Mouse (Mus musculus): ENCODE measurements around the gene Tmcc3. TPM values are rescaled to one million over a fixed set of nuclear protein-coding genes. Genes with fewer than 3 reads are reported as not detected.

Gene Tmcc3
- total and polyA plus RNA-seq, 3 experiments, result 11.3 to 30.1 (median 23.1) TPM

- H3K9me3 ChIP-seq (replicated peaks; ENCODE audit: low read length), result no peaks in the 10 kb centered on the region
- H3K4me2 ChIP-seq (ENCODE audit: insufficient read depth, low read depth, poor library complexity, severe bottlenecking), result no peak overlapping the region
- in situ Hi-C loops (cut with MboI; ENCODE audit: low pct_ligation_motif_present, low pct_unique_long_range_greater_than_20kb, low sequenced_read_pairs), result no loop called here
- no peaks in the 10 kb centered on the region for H3K79me2 ChIP-seq (replicated peaks; ENCODE audit: control insufficient read depth, extremely low read depth, insufficient read depth, poor library complexity, severe bottlenecking)
- peaks cover 0 to 4% of the 10 kb centered on the region in 2 experiments for H3K36me3 ChIP-seq (replicated peaks in 1 of 2; ENCODE audit: control insufficient read depth in 1 of 2, insufficient read depth in 1 of 2, low read length in 1 of 2)
- no peak overlapping the region for H3K4me3 ChIP-seq (replicated peaks in 1 of 3; ENCODE audit: low read depth in 2 of 3, low read length in 2 of 3, poor library complexity in 1 of 3)
- TF ChIP-seq ZC3H11A (IDR thresholded peaks at IDR 0.05; ENCODE audit: low read depth, low read length) (no peak), NELFE (IDR thresholded peaks at IDR 0.05; ENCODE audit: low read depth, low read length) (no peak), ZKSCAN1 (IDR thresholded peaks at IDR 0.05; ENCODE audit: borderline replicate concordance, low read depth, low read length) (no peak), ELF1 (IDR thresholded peaks at IDR 0.05; ENCODE audit: low read depth, low read length) (no peak), MXI1 (IDR thresholded peaks at IDR 0.05; ENCODE audit: low read depth, low read length) (no peak), UBTF (IDR thresholded peaks at IDR 0.05; ENCODE audit: low read depth, low read length) (no peak), RCOR1 (conservative IDR thresholded peaks at IDR 0.05; ENCODE audit: low read depth, low read length) (no peak), JUND (conservative IDR thresholded peaks at IDR 0.05; ENCODE audit: low read depth, low read length) (no peak), PAX5 (IDR thresholded peaks at IDR 0.05; ENCODE audit: low read length) (no peak), KAT2A (IDR thresholded peaks at IDR 0.05; ENCODE audit: insufficient replicate concordance, low read length) (no peak), USF2 (conservative IDR thresholded peaks at IDR 0.05; ENCODE audit: low read depth, low read length) (no peak), POLR2AphosphoS2 (IDR thresholded peaks at IDR 0.05; ENCODE audit: low read depth, low read length) (no peak)
- DNase-seq (ENCODE audit: extremely low read depth), result no peak
- H3K4me1 ChIP-seq (ENCODE audit: control insufficient read depth in 1 of 2, insufficient read depth in 2 of 2), result peaks cover 4 to 15% of the 10 kb centered on the region in 2 experiments
- no peaks in the 10 kb centered on the region for H3K27me3 ChIP-seq (replicated peaks)
- dilution Hi-C loops (cut with MboI; ENCODE audit: extremely low pct_ligation_motif_present, extremely low pct_unique_long_range_greater_than_20kb, low sequenced_read_pairs), result no loop called here
- H3K9ac ChIP-seq (ENCODE audit: insufficient read depth, low read depth), result no peak overlapping the region
- no peak overlapping the region for H3K27ac ChIP-seq (ENCODE audit: insufficient read depth, low read depth)
Observed at GRCm38 (mm10) chr10:94341501-94341900, 29.8 kb downstream of the Tmcc3 start.

GRCm38 (mm10) chr10:94342256-94342655, 30.5 kb downstream of the Tmcc3 start:
- H3K4me3 ChIP-seq (replicated peaks in 1 of 3; ENCODE audit: low read depth in 2 of 3, low read length in 2 of 3, poor library complexity in 1 of 3), result no peak overlapping the region
- H3K79me2 ChIP-seq (replicated peaks; ENCODE audit: control insufficient read depth, extremely low read depth, insufficient read depth, poor library complexity, severe bottlenecking), result no peaks in the 10 kb centered on the region
- in situ Hi-C loops (cut with MboI; ENCODE audit: low pct_ligation_motif_present, low pct_unique_long_range_greater_than_20kb, low sequenced_read_pairs), result no loop called here
- H3K9ac ChIP-seq (ENCODE audit: insufficient read depth, low read depth), result no peak overlapping the region
- H3K36me3 ChIP-seq (replicated peaks in 1 of 2; ENCODE audit: control insufficient read depth in 1 of 2, insufficient read depth in 1 of 2, low read length in 1 of 2), result peaks cover 0 to 4% of the 10 kb centered on the region in 2 experiments
- no peak for DNase-seq (ENCODE audit: extremely low read depth)
- no peaks in the 10 kb centered on the region for H3K27me3 ChIP-seq (replicated peaks)
- TF ChIP-seq E2F4 (IDR thresholded peaks at IDR 0.05; ENCODE audit: insufficient replicate concordance, low read depth, low read length) (no peak), POLR2A (IDR thresholded peaks at IDR 0.05; ENCODE audit: low read depth, low read length) (no peak), KAT2A (IDR thresholded peaks at IDR 0.05; ENCODE audit: insufficient replicate concordance, low read length) (no peak)
- no peak overlapping the region for H3K4me2 ChIP-seq (ENCODE audit: insufficient read depth, low read depth, poor library complexity, severe bottlenecking)
- H3K9me3 ChIP-seq (replicated peaks; ENCODE audit: low read length), result no peaks in the 10 kb centered on the region
- no peak overlapping the region for H3K27ac ChIP-seq (ENCODE audit: insufficient read depth, low read depth)
- dilution Hi-C loops (cut with MboI; ENCODE audit: extremely low pct_ligation_motif_present, extremely low pct_unique_long_range_greater_than_20kb, low sequenced_read_pairs), result no loop called here
- peaks cover 4 to 15% of the 10 kb centered on the region in 2 experiments for H3K4me1 ChIP-seq (ENCODE audit: control insufficient read depth in 1 of 2, insufficient read depth in 2 of 2)

- Histone ChIP-seq H3K9me3 (replicated peaks; ENCODE audit: low read length) (no peaks in the 10 kb centered on the region), H3K9ac (ENCODE audit: insufficient read depth, low read depth) (no peak overlapping the region), H3K27ac (ENCODE audit: insufficient read depth, low read depth) (no peak overlapping the region), H3K4me2 (ENCODE audit: insufficient read depth, low read depth, poor library complexity, severe bottlenecking) (no peak overlapping the region), H3K4me1 (ENCODE audit: control insufficient read depth in 1 of 2, insufficient read depth in 2 of 2) (peaks cover 4 to 17% of the 10 kb centered on the region in 2 experiments), H3K4me3 (replicated peaks in 1 of 3; ENCODE audit: low read depth in 2 of 3, low read length in 2 of 3, poor library complexity in 1 of 3) (no peak overlapping the region), H3K79me2 (replicated peaks; ENCODE audit: control insufficient read depth, extremely low read depth, insufficient read depth, poor library complexity, severe bottlenecking) (no peaks in the 10 kb centered on the region), H3K27me3 (replicated peaks) (no peaks in the 10 kb centered on the region), H3K36me3 (replicated peaks in 1 of 2; ENCODE audit: control insufficient read depth in 1 of 2, insufficient read depth in 1 of 2, low read length in 1 of 2) (peaks cover 0 to 4% of the 10 kb centered on the region in 2 experiments)
- TF ChIP-seq UBTF (IDR thresholded peaks at IDR 0.05; ENCODE audit: low read depth, low read length) (no peak), EP300 (IDR thresholded peaks at IDR 0.05; ENCODE audit: low read length) (no peak), HCFC1 (IDR thresholded peaks at IDR 0.05; ENCODE audit: low read depth, low read length) (no peak), CHD2 (IDR thresholded peaks at IDR 0.05; ENCODE audit: low read length) (no peak), PAX5 (IDR thresholded peaks at IDR 0.05; ENCODE audit: low read length) (no peak), ELF1 (IDR thresholded peaks at IDR 0.05; ENCODE audit: low read depth, low read length) (no peak), MAX (IDR thresholded peaks at IDR 0.05; ENCODE audit: low read length) (no peak), SIN3A (IDR thresholded peaks at IDR 0.05; ENCODE audit: low read length) (no peak), CTCF (conservative IDR thresholded peaks at IDR 0.05 in 1 of 2, IDR thresholded peaks at IDR 0.05 in 1 of 2; ENCODE audit: low read depth in 2 of 2, low read length in 2 of 2) (no peak), GABPA (IDR thresholded peaks at IDR 0.05; ENCODE audit: insufficient replicate concordance, low read depth, low read length) (no peak), RAD21 (IDR thresholded peaks at IDR 0.05; ENCODE audit: low read depth, low read length) (no peak), ETS1 (conservative IDR thresholded peaks at IDR 0.05; ENCODE audit: low read depth, low read length) (no peak), ZMIZ1 (IDR thresholded peaks at IDR 0.05; ENCODE audit: low read depth, low read length) (no peak), NELFE (IDR thresholded peaks at IDR 0.05; ENCODE audit: low read depth, low read length) (no peak), ZKSCAN1 (IDR thresholded peaks at IDR 0.05; ENCODE audit: borderline replicate concordance, low read depth, low read length) (no peak), JUND (conservative IDR thresholded peaks at IDR 0.05; ENCODE audit: low read depth, low read length) (no peak), E2F4 (IDR thresholded peaks at IDR 0.05; ENCODE audit: insufficient replicate concordance, low read depth, low read length) (no peak), NRF1 (IDR thresholded peaks at IDR 0.05; ENCODE audit: low read depth, low read length) (no peak)
- dilution Hi-C loops (cut with MboI; ENCODE audit: extremely low pct_ligation_motif_present, extremely low pct_unique_long_range_greater_than_20kb, low sequenced_read_pairs), result no loop called here
- in situ Hi-C loops (cut with MboI; ENCODE audit: low pct_ligation_motif_present, low pct_unique_long_range_greater_than_20kb, low sequenced_read_pairs), result no loop called here
- DNase-seq (ENCODE audit: extremely low read depth), result no peak
Observed at GRCm38 (mm10) chr10:94343581-94343980, 31.8 kb downstream of the Tmcc3 start.
